ENCODE assay signal across 8 mouse cellular contexts in genomic region chr17:8367514-8368480, GRCm38 (mm10). TPM values are rescaled to one million over a fixed set of nuclear protein-coding genes. Genes with fewer than 3 reads are reported as not detected.
DNase-seq lines count a peak whose midpoint lies in the region; ATAC-seq lines count a peak whose summit lies in the region.
"Had no signal": no experiment of that assay in that cellular context is flagged by ENCODE, and none has a peak within 500 bp of the region (broad histone marks: within the 10 kb centered on the region; RNA-seq: fewer than 3 reads in every experiment).

No protein-coding gene starts in this region.

- peak overlapping the region; percentile 9; the same call in 1 of the 2 replicates for H3K4me3 ChIP-seq in embryonic facial prominence, embryonic 13.5 days
- peak overlapping the region; percentile 2; the same call in 1 of the 2 replicates for H3K4me3 ChIP-seq in intestine, embryonic 16.5 days (ENCODE audit: low read length)
- H3K4me3 ChIP-seq in neural tube, embryonic 14.5 days (ENCODE audit: low read depth, low read length) = no peak overlapping the region
- H3K4me3 ChIP-seq: lung, embryonic 15.5 days had no signal

- peak overlapping the region; percentile 52 for H3K9ac ChIP-seq in embryonic facial prominence, embryonic 13.5 days
- peak overlapping the region; percentile 43 for H3K9ac ChIP-seq in intestine, embryonic 16.5 days (ENCODE audit: low read depth, low read length)
- peak overlapping the region; percentile 52 for H3K9ac ChIP-seq in neural tube, embryonic 14.5 days (replicated peaks; ENCODE audit: low read depth, low read length)
- H3K9ac ChIP-seq: lung, embryonic 15.5 days had no signal

- peak; percentile 46 for DNase-seq in cerebellum, adult 9-10 months
- no peak for DNase-seq in spleen, adult 12 weeks (ENCODE audit: low spot score)
- no peak for DNase-seq in adrenal gland, postnatal 10 days
- no peak for DNase-seq in heart, adult 9 months (ENCODE audit: low spot score in 2 of 2)

- ATAC-seq in embryonic facial prominence, embryonic 13.5 days (ENCODE audit: insufficient number of reproducible peaks, insufficient read depth, low FRiP score, low TSS enrichment, low read depth) = 0 out of 2 replicates have a peak, but pooled peaks have one; percentile 48
- ATAC-seq in intestine, embryonic 16.5 days = peak; percentile 85
- ATAC-seq in neural tube, embryonic 14.5 days (ENCODE audit: low read depth) = peak; percentile 63

- H3K36me3 ChIP-seq in embryonic facial prominence, embryonic 13.5 days = no peaks in the 10 kb centered on the region
- H3K36me3 ChIP-seq in intestine, embryonic 16.5 days (ENCODE audit: control insufficient read depth, insufficient read depth, low read length) = no peaks in the 10 kb centered on the region
- no peaks in the 10 kb centered on the region for H3K36me3 ChIP-seq in neural tube, embryonic 14.5 days (ENCODE audit: control insufficient read depth, insufficient read depth, low read length)
- H3K36me3 ChIP-seq: lung, embryonic 15.5 days had no signal

- no peaks in the 10 kb centered on the region for H3K9me3 ChIP-seq in embryonic facial prominence, embryonic 13.5 days
- no peaks in the 10 kb centered on the region for H3K9me3 ChIP-seq in intestine, embryonic 16.5 days (ENCODE audit: control insufficient read depth, low read length)
- H3K9me3 ChIP-seq in neural tube, embryonic 14.5 days (ENCODE audit: control insufficient read depth, low read length) = no peaks in the 10 kb centered on the region
- H3K9me3 ChIP-seq: lung, embryonic 15.5 days had no signal

- 0 out of 2 replicates have a peak, but pooled peaks cover 2% of the 10 kb centered on the region for H3K27me3 ChIP-seq in embryonic facial prominence, embryonic 13.5 days
- no peaks in the 10 kb centered on the region for H3K27me3 ChIP-seq in intestine, embryonic 16.5 days (replicated peaks; ENCODE audit: control insufficient read depth, insufficient read depth, low read length)
- no peaks in the 10 kb centered on the region; the same call in 1 of the 2 replicates for H3K27me3 ChIP-seq in neural tube, embryonic 14.5 days (ENCODE audit: control insufficient read depth, insufficient read depth, low read length)
- H3K27me3 ChIP-seq: lung, embryonic 15.5 days had no signal

- peak overlapping the region; percentile 81 for H3K27ac ChIP-seq in embryonic facial prominence, embryonic 13.5 days
- H3K27ac ChIP-seq in intestine, embryonic 16.5 days (ENCODE audit: low read length) = peak overlapping the region; percentile 60
- H3K27ac ChIP-seq in neural tube, embryonic 14.5 days (ENCODE audit: low read depth, low read length) = peak overlapping the region; percentile 99
- H3K27ac ChIP-seq: lung, embryonic 15.5 days had no signal

- H3K4me2 ChIP-seq in embryonic facial prominence, embryonic 13.5 days = peak overlapping the region; percentile 47
- H3K4me2 ChIP-seq in intestine, embryonic 16.5 days (ENCODE audit: low read depth, low read length) = peak overlapping the region; percentile 34
- H3K4me2 ChIP-seq in neural tube, embryonic 14.5 days (ENCODE audit: low read depth, low read length) = peak overlapping the region; percentile 39; the same call in 1 of the 2 replicates
- H3K4me2 ChIP-seq: lung, embryonic 15.5 days had no signal

- H3K4me1 ChIP-seq in embryonic facial prominence, embryonic 13.5 days = peaks cover 52% of the 10 kb centered on the region
- peaks cover 22% of the 10 kb centered on the region for H3K4me1 ChIP-seq in intestine, embryonic 16.5 days (ENCODE audit: control insufficient read depth, insufficient read depth, low read length)
- H3K4me1 ChIP-seq in neural tube, embryonic 14.5 days (ENCODE audit: control insufficient read depth, insufficient read depth, low read length) = peaks cover 36% of the 10 kb centered on the region

- 13% methylated on average over 20 of the region's 20 CpGs for WGBS in embryonic facial prominence, embryonic 13.5 days
- 17% methylated on average over 20 of the region's 20 CpGs for WGBS in intestine, embryonic 16.5 days
- 6% methylated on average over 20 of the region's 20 CpGs for WGBS in neural tube, embryonic 14.5 days

RNA-seq across cellular contexts. Expression of gene T2, which starts 12.0 kb away (rescaled TPM):
- polyA plus RNA-seq in embryonic facial prominence, embryonic 13.5 days (2015; fragmentation: Nextera tagmentation; extraction: Ambion mirVana) = 0.81 and 1.4 TPM in 2 replicates
- polyA plus RNA-seq in intestine, embryonic 16.5 days (2015; fragmentation: Nextera tagmentation; extraction: Ambion mirVana) = 0.22 and 0.24 TPM in 2 replicates
- 0.81 and 0.96 TPM in 2 replicates for polyA plus RNA-seq in neural tube, embryonic 14.5 days (2014; fragmentation: Nextera tagmentation; extraction: Ambion mirVana)
- under 1 TPM in 1 of 2 experiments, not detected in 1; 0.18 TPM for total RNA-seq in adrenal gland, postnatal 10 days (2021)

RNA-seq across cellular contexts. Expression of gene Prr18, which starts 30.5 kb away (rescaled TPM):
- 0.45 and 0.52 TPM in 2 replicates for polyA plus RNA-seq in embryonic facial prominence, embryonic 13.5 days (2015; fragmentation: Nextera tagmentation; extraction: Ambion mirVana)
- polyA plus RNA-seq in intestine, embryonic 16.5 days (2015; fragmentation: Nextera tagmentation; extraction: Ambion mirVana) = 0.17 and 0.20 TPM in 2 replicates
- 17.0 and 20.6 TPM in 2 replicates for polyA plus RNA-seq in neural tube, embryonic 14.5 days (2014; fragmentation: Nextera tagmentation; extraction: Ambion mirVana)
- under 1 TPM; 0.24 to 0.45 TPM for total RNA-seq in adrenal gland, postnatal 10 days (2021)

RNA-seq across cellular contexts. Expression of gene Sft2d1, which starts 56.9 kb away (rescaled TPM):
- 58.9 and 67.8 TPM in 2 replicates for polyA plus RNA-seq in embryonic facial prominence, embryonic 13.5 days (2015; fragmentation: Nextera tagmentation; extraction: Ambion mirVana)
- 91.7 and 92.5 TPM in 2 replicates for polyA plus RNA-seq in intestine, embryonic 16.5 days (2015; fragmentation: Nextera tagmentation; extraction: Ambion mirVana)
- polyA plus RNA-seq in neural tube, embryonic 14.5 days (2014; fragmentation: Nextera tagmentation; extraction: Ambion mirVana) = 149 and 195 TPM in 2 replicates
- 10 to 100 TPM; 38.4 to 45.0 TPM for total RNA-seq in adrenal gland, postnatal 10 days (2021)

Comparison
In these comparisons a context has a peak if more than half of its experiments do, and no peak if none do; other contexts are left out.
1. RNA of gene Prr18, which starts 30.5 kb away (polyA plus RNA-seq): 17.0 to 20.6 TPM in neural tube, embryonic 14.5 days; 0.45 to 0.52 TPM in embryonic facial prominence, embryonic 13.5 days and 0.17 to 0.20 TPM in intestine, embryonic 16.5 days; every median in the first group is over 10 times any median in the second.
2. Peak in every context shown above with its lines, with median percentiles within 50 percentile points of each other: ATAC-seq, H3K27ac ChIP-seq, H3K4me2 ChIP-seq and H3K9ac ChIP-seq.